Mouse (Mus musculus): ENCODE data around the gene Aqp2.

The Aqp2 gene

GRCm38 (mm10) chr15:99618595-99618994 is 39.7 kb downstream of the Aqp2 start:
- no peak for DNase-seq (ENCODE audit: low spot score in 2 of 2)

GRCm38 (mm10) chr15:99619821-99620220 is 41.0 kb downstream of the Aqp2 start:
- no peak for DNase-seq (ENCODE audit: low spot score in 2 of 2)

- DNase-seq (ENCODE audit: low spot score in 2 of 2) = no peak
These were observed 43.2 kb downstream of the Aqp2 start for GRCm38 (mm10) chr15:99622063-99622462.

- no peak for DNase-seq (ENCODE audit: low spot score in 2 of 2)
These were observed 52.8 kb downstream of the Aqp2 start for GRCm38 (mm10) chr15:99631618-99632017.
